Mouse (Mus musculus) embryonic facial prominence, embryonic 10.5 days (tissue): Measurements from ENCODE around the gene Scin. TPM values are rescaled to one million over a fixed set of nuclear protein-coding genes. Genes with fewer than 3 reads are reported as not detected.
A peak's percentile ranks its signal among the peaks of the same experiment; 100 is the strongest.
"Not testable (repeated sequence)": the region's sequence is repeated elsewhere in the genome, so short reads cannot be mapped to it uniquely, and the experiment has no call there.

Experiments
- DNase-seq: peaks from one replicate; pipeline ENCODE4 v3.0.0-alpha.2; 2017; ENCODE audit warnings: low spot score
- H3K27ac ChIP-seq: fragments of 300-500 bp; sonication (generic); replicated peaks from 2 replicates; pipeline ENCODE4 v1.5.1; 2016; ENCODE audit warnings: mild to moderate bottlenecking
- H3K27me3 ChIP-seq: fragments of 300-500 bp; sonication (generic); replicated peaks from 2 replicates; pipeline ENCODE4 v1.6.1; 2016; ENCODE audit warnings: low read depth, mild to moderate bottlenecking; ENCODE audit not compliant: poor library complexity, severe bottlenecking
- H3K36me3 ChIP-seq: fragments of 300-500 bp; sonication (generic); replicated peaks from 2 replicates; pipeline ENCODE4 v1.6.1; 2016; ENCODE audit warnings: mild to moderate bottlenecking, moderate library complexity
- H3K4me1 ChIP-seq: fragments of 300-500 bp; sonication (generic); 2 replicates; pipeline ENCODE4 v1.6.1; 2016
- H3K4me3 ChIP-seq: fragments of 300-500 bp; sonication (generic); 2 replicates; pipeline ENCODE4 v1.5.1; 2016; ENCODE audit warnings: mild to moderate bottlenecking, moderate library complexity
- H3K9me3 ChIP-seq: fragments of 300-500 bp; sonication (generic); 2 replicates; pipeline ENCODE4 v1.6.1; 2016; ENCODE audit warnings: mild to moderate bottlenecking
- WGBS: fragments of 180-500 bp; shearing (Covaris S2); methylation state at CpG from one replicate; pipeline ENCODE4 v1.1.7; 2016; 5-methylcytosine and 5-hydroxymethylcytosine counted together
- polyA plus RNA-seq: library from polyadenylated mRNA; unstranded; fragments of >200 nt; fragmentation: Nextera tagmentation; extraction: Ambion mirVana; gene quantifications from 2 replicates; pipeline ENCODE4 v1.2.1, GENCODE M21; 2016

Gene Scin
- 0.05 TPM in 1 of 2 replicates, not detected in the other for polyA plus RNA-seq

DNA sequence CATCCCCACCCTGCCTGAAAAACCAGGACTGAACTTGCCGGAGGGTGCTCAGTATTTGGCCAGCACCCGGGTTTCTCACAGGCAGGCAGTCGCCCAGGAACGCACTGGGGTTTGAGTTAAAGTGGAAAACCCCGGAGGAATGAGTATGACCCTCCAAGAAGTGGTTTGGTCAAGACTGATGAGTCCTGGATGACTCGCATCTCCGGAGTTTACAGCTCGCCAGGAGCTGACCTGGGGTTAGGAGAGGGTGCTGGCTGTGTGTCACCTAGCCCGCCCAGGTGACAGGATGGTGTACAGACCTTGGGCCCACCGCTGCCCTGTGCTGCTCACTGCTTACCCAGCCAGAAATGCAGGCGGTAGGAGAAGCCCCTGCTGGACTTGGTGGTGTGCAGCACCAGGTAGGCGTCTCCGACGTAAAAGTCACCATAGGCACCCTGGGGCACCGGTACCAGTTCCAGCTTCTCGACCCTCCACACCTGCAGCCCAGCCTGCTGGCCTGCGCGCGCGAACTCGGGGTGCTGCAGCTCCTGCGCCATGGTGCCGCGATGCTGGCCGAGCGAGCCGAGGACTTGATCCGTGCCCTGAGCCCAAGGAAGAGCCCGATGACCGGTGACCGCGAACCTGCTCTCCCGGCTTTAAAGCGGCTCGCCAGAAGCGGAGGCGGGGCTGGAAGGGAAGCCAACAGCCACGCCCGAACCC is at the start of gene Scin:
Gene Scin (minus strand): TSS at position 656 of the 699 bp plus-strand sequence.
- WGBS = 1% methylated on average over 39 of the region's 39 CpGs
- H3K36me3 ChIP-seq = no peaks in the 10 kb centered on the region
- peaks cover 12% of the 10 kb centered on the region for H3K4me1 ChIP-seq
- H3K9me3 ChIP-seq = no peaks in the 10 kb centered on the region
- H3K4me3 ChIP-seq = peak within 1 kb of the TSS; percentile 58
- DNase-seq = peak; percentile 52
- peaks cover 43% of the 10 kb centered on the region for H3K27me3 ChIP-seq
- no peak within 1 kb of the TSS for H3K27ac ChIP-seq

DNA sequence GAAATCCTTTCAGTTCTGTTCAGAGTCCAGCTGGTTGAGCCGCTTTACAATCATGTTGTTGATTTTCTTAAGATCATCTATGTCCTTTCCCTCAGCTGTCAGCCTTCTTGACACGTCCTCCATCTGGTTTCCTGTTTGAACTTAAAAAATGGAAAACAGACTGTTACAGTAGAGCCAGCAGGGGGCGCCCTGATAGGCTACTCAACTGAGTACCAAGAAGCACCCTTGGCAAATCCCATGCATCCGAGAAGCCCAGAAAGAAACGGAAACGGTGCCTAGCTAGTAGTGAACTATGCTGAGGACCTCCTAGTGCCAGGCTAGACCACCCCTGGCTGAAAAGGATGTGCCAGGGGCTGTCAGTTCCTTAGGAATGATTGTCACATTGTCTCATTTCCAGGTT is 43.1 kb upstream of the Scin start:
- Histone ChIP-seq H3K9me3 (no peaks in the 10 kb centered on the region; the same call in 1 of the 2 replicates), H3K27me3 (no peaks in the 10 kb centered on the region), H3K4me3 (no peak overlapping the region), H3K4me1 (no peaks in the 10 kb centered on the region), H3K27ac (no peak overlapping the region), H3K36me3 (no peaks in the 10 kb centered on the region)
- no peak for DNase-seq
- WGBS = 68% methylated on average over 6 of the region's 6 CpGs

DNA sequence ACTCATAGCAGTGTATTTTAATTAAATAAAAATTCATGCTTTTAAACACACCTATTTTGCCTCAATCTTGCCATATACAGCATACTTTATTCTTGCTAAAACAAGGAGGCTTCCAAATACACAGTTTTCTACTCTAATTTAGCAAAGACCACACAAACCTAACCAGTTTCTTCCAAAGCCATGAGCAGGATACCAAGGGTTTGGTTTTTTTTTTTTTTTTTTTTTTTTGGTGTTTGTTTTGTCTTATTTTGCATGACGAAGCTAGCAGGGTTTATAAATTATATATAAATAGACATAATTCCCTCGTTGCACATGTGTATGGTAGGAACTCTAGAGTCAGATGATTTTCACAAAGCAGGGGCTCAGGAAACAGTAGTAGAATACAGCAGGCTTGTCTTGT is 42.1 kb upstream of the Scin start:
- 77% methylated on average over 2 of the region's 2 CpGs for WGBS
- H3K4me1 ChIP-seq = no peaks in the 10 kb centered on the region
- H3K36me3 ChIP-seq = no peaks in the 10 kb centered on the region
- DNase-seq = no peak
- no peaks in the 10 kb centered on the region for H3K27me3 ChIP-seq
- H3K4me3 ChIP-seq = no peak overlapping the region
- H3K9me3 ChIP-seq = no peaks in the 10 kb centered on the region; the same call in 1 of the 2 replicates
- H3K27ac ChIP-seq = no peak overlapping the region

DNA sequence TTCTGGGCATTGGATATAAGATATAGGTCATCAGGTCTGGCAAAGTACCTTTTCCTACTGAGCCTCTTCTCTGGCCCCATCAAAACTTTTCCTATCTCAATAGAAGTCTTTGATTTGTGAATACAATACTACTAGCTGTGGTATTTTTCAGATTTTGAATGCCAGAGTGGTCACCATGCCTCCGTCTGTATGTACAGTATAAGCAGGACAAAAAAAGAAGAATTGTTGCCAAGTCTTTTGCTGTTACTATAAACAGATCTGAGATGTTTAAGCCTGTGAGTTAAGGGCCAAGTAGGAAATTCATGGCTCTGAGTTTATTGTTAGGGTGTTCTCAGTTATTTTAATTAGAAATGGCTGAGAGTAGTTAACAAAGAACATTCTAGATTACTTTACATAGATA is 41.1 kb upstream of the Scin start:
- H3K9me3 ChIP-seq, DNase-seq, H3K36me3 ChIP-seq, H3K27ac ChIP-seq, H3K4me3 ChIP-seq, H3K27me3 ChIP-seq, H3K4me1 ChIP-seq: not testable (repeated sequence)
- 77% methylated on average over 1 of the region's 1 CpGs for WGBS

DNA sequence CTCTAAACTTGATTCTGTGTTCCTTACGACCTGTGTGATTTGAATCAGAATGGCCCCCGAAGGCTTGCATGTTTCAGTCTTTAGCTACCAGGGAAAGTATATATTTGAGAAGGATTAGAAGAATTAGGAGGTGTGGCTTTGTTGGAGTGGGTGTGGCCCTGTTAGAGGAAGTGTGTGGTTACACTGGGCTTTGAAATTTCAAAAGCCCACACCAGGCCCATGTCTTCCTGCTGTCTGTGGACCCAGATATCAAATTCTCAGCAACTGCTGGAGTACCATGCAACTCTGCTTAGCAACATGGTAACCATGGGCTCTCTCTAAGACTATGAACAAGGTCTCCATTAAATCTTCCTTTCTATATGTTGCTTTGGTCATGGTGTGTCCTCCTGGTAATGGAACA is 37.6 kb upstream of the Scin start:
- 90% methylated on average over 2 of the region's 2 CpGs for WGBS
- no peak overlapping the region for H3K27ac ChIP-seq
- H3K4me3 ChIP-seq = no peak overlapping the region

DNA sequence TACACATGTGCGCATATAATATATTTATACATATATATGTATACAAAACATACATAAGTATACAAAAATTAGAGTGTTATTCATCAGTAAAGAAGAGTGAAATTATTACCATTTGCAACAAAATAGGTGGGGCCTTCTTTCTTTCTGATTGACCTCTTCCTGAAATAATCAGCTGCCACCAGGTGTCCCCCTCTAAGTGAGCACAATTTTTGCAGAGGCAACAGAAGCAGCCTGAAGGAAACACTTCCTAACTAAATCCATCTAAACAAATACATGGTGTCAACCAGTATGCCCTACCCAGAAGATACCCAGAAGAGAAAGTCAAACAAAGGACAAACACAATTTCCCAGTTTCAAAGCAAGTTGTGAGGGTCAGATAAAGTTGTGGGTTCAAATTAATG is 35.6 kb upstream of the Scin start:
- Histone ChIP-seq H3K9me3 (no peaks in the 10 kb centered on the region), H3K36me3 (no peaks in the 10 kb centered on the region), H3K27me3 (no peaks in the 10 kb centered on the region), H3K27ac (no peak overlapping the region), H3K4me3 (no peak overlapping the region), H3K4me1 (no peaks in the 10 kb centered on the region)
- WGBS = 96% methylated on average over 1 of the region's 1 CpGs
- no peak for DNase-seq

More for the DNA sequence above, 37.6 kb upstream of the Scin start:
- Histone ChIP-seq H3K4me1 (no peaks in the 10 kb centered on the region), H3K36me3 (no peaks in the 10 kb centered on the region), H3K27me3 (no peaks in the 10 kb centered on the region), H3K9me3 (no peaks in the 10 kb centered on the region)
- DNase-seq = no peak

DNA sequence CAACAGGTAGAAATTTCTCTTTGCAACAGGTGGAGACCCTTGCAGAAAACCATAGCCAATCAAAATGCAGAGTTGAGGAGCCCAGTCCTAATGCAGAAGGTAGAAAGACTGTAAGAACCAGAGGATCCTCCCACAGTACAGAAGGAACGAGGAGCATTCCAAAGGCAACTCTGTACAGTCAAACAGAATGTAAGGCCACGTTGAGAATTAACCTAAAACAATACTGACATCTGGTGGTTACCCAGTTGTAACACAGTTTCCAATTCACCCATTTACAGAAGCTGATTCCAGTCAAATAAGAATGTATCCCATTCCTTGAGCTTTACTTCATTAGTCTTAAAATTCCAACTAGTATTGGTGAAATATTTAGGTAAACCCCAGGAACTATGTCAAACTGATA is 30.6 kb upstream of the Scin start:
- WGBS = 19% methylated on average over 2 of the region's 2 CpGs

DNA sequence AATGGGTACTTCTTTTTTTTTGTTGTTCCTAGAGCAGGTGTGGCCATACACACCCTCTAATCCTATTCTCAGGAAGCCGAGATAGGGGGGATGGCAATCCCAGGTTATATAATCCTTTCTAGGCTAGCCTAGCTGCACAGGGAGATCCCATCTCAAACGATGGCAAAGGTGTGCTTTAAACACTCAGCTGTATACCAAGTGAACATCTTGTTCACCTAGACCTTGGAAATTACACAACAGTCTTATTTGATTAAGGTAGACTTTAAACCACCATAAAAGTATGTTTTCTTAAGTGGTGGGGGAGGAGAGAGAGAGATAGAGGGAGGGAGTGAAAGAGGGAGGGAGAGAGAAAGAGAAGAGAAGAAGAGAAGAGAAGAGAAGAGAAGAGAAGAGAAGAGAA is 26.7 kb upstream of the Scin start:
- 80% methylated on average over 2 of the region's 2 CpGs for WGBS
- Histone ChIP-seq H3K27me3 (no peaks in the 10 kb centered on the region), H3K4me1 (no peaks in the 10 kb centered on the region), H3K36me3 (no peaks in the 10 kb centered on the region), H3K9me3 (no peaks in the 10 kb centered on the region), H3K4me3 (no peak overlapping the region), H3K27ac (no peak overlapping the region)
- DNase-seq = no peak

More for the DNA sequence above, 30.6 kb upstream of the Scin start:
- no peak for DNase-seq
- Histone ChIP-seq H3K27me3 (no peaks in the 10 kb centered on the region), H3K4me1 (no peaks in the 10 kb centered on the region), H3K4me3 (no peak overlapping the region), H3K36me3 (no peaks in the 10 kb centered on the region), H3K27ac (no peak overlapping the region), H3K9me3 (no peaks in the 10 kb centered on the region)

DNA sequence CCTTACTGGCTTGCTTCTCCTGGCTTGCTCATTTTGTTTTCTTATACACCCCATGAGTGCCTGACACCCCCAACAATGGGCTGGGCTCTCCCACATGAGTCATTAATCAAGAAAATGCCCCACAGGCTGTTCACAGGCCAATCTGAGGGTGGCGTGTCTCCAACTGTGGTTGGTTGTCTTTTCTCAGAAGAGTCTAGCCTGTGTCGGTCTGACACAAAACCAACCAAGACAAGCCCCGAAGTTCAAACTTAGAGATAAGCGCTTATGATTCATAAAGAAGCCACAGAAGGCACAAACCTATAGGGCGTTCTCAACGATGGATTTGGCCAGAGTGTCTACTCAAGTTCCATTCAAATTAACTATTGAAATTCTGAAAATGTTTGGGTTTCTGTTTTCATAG is 20.2 kb upstream of the Scin start:
- H3K4me1 ChIP-seq = peaks cover 3% of the 10 kb centered on the region; the same call in 1 of the 2 replicates
- H3K27me3 ChIP-seq = no peaks in the 10 kb centered on the region
- no peak for DNase-seq
- H3K9me3 ChIP-seq = no peaks in the 10 kb centered on the region
- no peak overlapping the region for H3K4me3 ChIP-seq
- no peaks in the 10 kb centered on the region for H3K36me3 ChIP-seq
- WGBS = 94% methylated on average over 6 of the region's 6 CpGs
- H3K27ac ChIP-seq = no peak overlapping the region

DNA sequence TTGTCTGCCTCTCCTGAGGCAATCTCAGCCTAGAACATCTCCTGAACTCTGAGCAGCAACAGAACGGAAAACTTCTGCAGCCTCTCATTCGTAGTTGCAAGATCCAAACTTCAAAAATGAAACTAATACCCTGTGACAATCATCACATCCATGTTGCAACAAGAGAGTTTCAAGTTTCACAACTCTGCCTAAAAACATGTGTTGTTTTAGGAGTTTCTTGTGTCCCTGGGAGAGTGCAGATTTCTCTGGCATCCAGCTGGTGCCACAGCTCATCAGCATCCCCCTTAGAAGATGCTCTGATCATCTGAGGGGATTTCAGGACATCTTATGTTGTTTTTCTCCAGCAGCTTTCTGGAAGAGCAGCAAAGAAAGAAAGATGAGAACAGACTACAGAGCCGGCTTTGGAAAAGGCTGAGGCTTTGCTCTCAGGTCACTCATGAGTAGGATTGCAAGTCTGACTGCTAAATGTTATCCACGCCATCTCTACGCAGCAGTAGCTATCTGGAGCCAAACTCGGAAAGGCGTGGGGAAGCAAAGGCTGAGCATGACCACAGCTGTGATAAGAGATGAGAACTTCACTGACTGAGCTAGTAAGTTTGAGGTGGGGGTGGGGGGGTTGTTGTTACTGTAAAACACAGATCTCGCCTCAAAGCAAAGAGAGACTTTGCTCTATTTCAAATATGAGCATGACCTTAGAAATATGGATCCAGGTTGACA is 18.5 kb upstream of the Scin start:
- 72% methylated on average over 8 of the region's 8 CpGs for WGBS
- no peak for DNase-seq
- no peak overlapping the region for H3K27ac ChIP-seq

DNA sequence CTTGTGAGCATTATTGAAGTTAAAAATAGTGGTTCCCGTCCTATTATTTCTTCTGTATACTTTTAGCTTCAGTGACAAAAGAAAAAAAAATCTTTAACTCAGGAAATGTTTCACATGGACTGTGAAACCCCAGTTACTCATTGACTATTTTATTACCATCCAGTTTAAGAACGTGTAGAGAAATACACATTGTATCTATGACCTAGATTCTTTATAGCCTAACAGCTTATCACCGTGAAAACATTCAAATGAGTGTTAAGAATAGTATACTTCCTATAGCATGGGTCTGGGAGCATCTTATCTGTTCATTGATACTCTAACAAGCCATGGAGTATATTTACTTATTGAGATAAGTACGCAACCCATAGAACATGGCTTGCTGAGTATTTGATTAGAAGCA is 13.3 kb upstream of the Scin start:
- no peaks in the 10 kb centered on the region for H3K9me3 ChIP-seq
- H3K27ac ChIP-seq = no peak overlapping the region
- no peak overlapping the region for H3K4me3 ChIP-seq
- WGBS = 86% methylated on average over 4 of the region's 4 CpGs
- no peak for DNase-seq
- H3K36me3 ChIP-seq = no peaks in the 10 kb centered on the region
- no peaks in the 10 kb centered on the region for H3K27me3 ChIP-seq
- peaks cover under 1% of the 10 kb centered on the region; the same call in 1 of the 2 replicates for H3K4me1 ChIP-seq

More for the DNA sequence above, 18.5 kb upstream of the Scin start:
- Histone ChIP-seq H3K4me3 (no peak overlapping the region), H3K9me3 (no peaks in the 10 kb centered on the region), H3K4me1 (peaks cover 3% of the 10 kb centered on the region; the same call in 1 of the 2 replicates), H3K36me3 (no peaks in the 10 kb centered on the region), H3K27me3 (no peaks in the 10 kb centered on the region)

DNA sequence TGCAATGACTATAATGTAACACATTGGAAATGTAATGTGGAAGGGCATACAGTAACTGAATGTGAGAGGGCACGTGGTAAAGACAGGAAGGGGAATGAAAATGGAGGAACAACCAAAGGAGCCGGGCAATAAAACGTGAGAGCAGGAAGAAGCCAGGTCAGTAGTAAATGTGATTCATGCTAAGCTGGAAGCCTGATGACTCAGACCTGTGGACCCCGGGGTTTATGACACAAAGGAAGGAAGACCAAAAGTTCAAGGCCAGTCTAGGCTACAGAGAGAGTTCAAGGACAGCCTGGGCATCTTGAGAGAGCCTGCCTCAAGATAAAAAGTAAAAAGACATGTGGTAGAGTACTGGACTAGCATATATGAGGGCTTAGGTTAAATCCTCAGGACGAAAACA is 12.5 kb upstream of the Scin start:
- no peak for DNase-seq
- Histone ChIP-seq H3K27me3 (no peaks in the 10 kb centered on the region), H3K4me3 (no peak overlapping the region), H3K27ac (no peak overlapping the region), H3K36me3 (no peaks in the 10 kb centered on the region), H3K9me3 (no peaks in the 10 kb centered on the region), H3K4me1 (no peaks in the 10 kb centered on the region)
- 81% methylated on average over 5 of the region's 5 CpGs for WGBS

DNA sequence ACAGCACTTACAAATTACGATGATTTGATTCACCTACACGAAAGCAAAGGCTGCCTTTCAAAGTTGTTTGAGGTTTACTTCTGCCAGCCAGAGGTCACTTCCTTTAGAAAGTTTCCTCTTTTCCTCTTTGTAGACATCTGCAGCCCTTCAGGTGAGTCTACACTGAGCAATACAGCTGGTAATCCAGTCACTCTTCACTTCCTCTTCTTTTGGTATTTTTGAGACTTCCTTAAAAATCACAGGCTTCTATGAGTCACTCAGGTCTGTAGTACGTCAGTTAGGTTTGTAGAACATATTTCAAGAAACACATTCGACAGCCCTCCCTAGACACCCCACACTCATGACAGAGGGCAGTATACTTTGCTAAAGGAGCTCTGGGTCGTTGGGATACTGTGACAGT is 6.7 kb upstream of the Scin start:
- no peaks in the 10 kb centered on the region for H3K9me3 ChIP-seq
- no peaks in the 10 kb centered on the region for H3K4me1 ChIP-seq
- H3K27me3 ChIP-seq = peaks cover 2% of the 10 kb centered on the region; the same call in 1 of the 2 replicates
- DNase-seq = no peak
- 83% methylated on average over 5 of the region's 5 CpGs for WGBS
- H3K27ac ChIP-seq = no peak overlapping the region
- no peaks in the 10 kb centered on the region for H3K36me3 ChIP-seq
- no peak overlapping the region for H3K4me3 ChIP-seq
